Mouse (Mus musculus) hindbrain, postnatal 0 days (tissue): ENCODE results near the gene Glod4. TPM values are rescaled to one million over a fixed set of nuclear protein-coding genes. Genes with fewer than 3 reads are reported as not detected.
A peak's percentile ranks its signal among the peaks of the same experiment; 100 is the strongest.

Source experiments
- ATAC-seq: fragments of 200-750 bp; cut with Nextera tagmentation; 2 replicates; pipeline ENCODE4 v1.8.0; 2017; ENCODE audit warnings: mild to moderate bottlenecking, moderate TSS enrichment, moderate library complexity
- DNase-seq: peaks from one replicate; pipeline ENCODE4 v3.0.0-alpha.2; 2015; ENCODE audit warnings: low spot score
- H3K27ac ChIP-seq: fragments of 300-500 bp; sonication (generic); 2 replicates; pipeline ENCODE4 v1.5.1; 2014; ENCODE audit warnings: mild to moderate bottlenecking
- H3K27me3 ChIP-seq: fragments of 300-500 bp; sonication (generic); 2 replicates; pipeline ENCODE4 v1.6.1; 2014; ENCODE audit warnings: low read length, mixed read lengths; ENCODE audit not compliant: insufficient read depth
- H3K36me3 ChIP-seq: fragments of 300-500 bp; sonication (generic); 2 replicates; pipeline ENCODE4 v1.6.1; 2014; ENCODE audit warnings: low read length, mixed read lengths; ENCODE audit not compliant: insufficient read depth
- H3K4me1 ChIP-seq: fragments of 300-500 bp; sonication (generic); 2 replicates; pipeline ENCODE4 v1.6.1; 2014; ENCODE audit warnings: antibody characterized with exemption, low read length, mixed read lengths; ENCODE audit not compliant: insufficient read depth
- H3K4me2 ChIP-seq: fragments of 300-500 bp; sonication (generic); 2 replicates; pipeline ENCODE4 v1.6.1; 2014; ENCODE audit warnings: low read depth, mild to moderate bottlenecking, low read length, moderate library complexity, mixed read lengths
- H3K4me3 ChIP-seq: fragments of 300-500 bp; sonication (generic); 2 replicates; pipeline ENCODE4 v1.5.1; 2014; ENCODE audit warnings: low read length
- H3K9ac ChIP-seq: fragments of 300-500 bp; sonication (generic); replicated peaks from 2 replicates; pipeline ENCODE4 v1.6.1; 2014; ENCODE audit warnings: mild to moderate bottlenecking, low read length, moderate library complexity, mixed read lengths
- H3K9me3 ChIP-seq: fragments of 300-500 bp; sonication (generic); 2 replicates; pipeline ENCODE4 v1.6.1; 2016; ENCODE audit warnings: low read length, mixed read lengths
- CTCF ChIP-seq: IDR thresholded peaks from 2 replicates; pipeline ENCODE4 v1.5.1; 2016; ENCODE audit warnings: antibody characterized with exemption, control low read depth, low read depth
- WGBS: fragments of 180-500 bp; shearing (Covaris S2); extraction: QIAGEN DNeasy Blood & Tissue Kit; methylation state at CpG from one replicate; pipeline ENCODE4 v1.1.7; 2014; 5-methylcytosine and 5-hydroxymethylcytosine counted together
- polyA plus RNA-seq: library from polyadenylated mRNA; unstranded; fragments of >200 nt; fragmentation: Nextera tagmentation; extraction: Ambion mirVana; gene quantifications from 2 replicates; pipeline ENCODE4 v1.2.1, GENCODE M21; 2015
- total RNA-seq: library from RNA; depleted of rRNA; stranded (reverse); fragments of >200 nt; gene quantifications from 2 replicates; pipeline ENCODE4 v1.2.3, GENCODE M21; 2014

Gene Glod4
- total and polyA plus RNA-seq, 2 experiments from 2014 or later: 34.2 to 118 TPM

DNA sequence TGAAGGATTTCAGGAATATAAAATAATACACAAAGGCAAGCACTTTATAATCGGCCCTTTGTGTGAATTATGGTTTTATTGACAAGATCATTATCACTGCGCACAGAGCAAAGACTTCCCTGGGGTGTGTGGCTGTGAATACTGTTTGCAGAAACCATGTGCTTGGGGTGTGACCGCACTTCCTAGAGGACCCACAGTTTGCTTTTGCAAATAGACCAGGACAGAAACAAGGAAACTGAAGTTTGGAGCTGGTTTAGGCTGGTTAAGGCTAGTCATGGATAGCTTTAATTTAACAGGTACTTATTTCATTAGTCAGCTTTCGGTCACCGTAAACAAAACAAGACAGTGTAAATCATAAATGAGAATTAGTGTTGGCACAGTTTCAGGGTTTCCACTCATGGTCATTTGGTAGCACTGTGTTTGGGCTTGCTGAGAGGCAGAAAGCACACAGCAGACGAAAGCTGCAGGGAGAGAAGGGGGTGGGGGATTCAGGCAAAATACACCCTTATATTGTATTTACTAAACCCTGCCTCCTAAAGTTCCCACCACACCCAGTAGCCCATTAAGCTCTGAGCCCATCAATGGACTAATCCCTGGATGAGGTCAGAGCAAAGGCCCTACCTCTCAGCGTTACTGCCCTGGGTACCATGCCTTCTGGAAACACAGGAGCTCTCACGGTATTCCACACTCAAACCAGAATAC is 47.1 kb downstream of the Glod4 start:
- 56% methylated on average over 8 of the region's 8 CpGs for WGBS
- no peaks in the 10 kb centered on the region for H3K36me3 ChIP-seq
- ATAC-seq: no peak

GRCm38 (mm10) chr11:76186908-76187307 is 56.6 kb downstream of the Glod4 start:
- Histone ChIP-seq H3K4me3 (no peak overlapping the region), H3K4me2 (no peak overlapping the region), H3K9me3 (no peaks in the 10 kb centered on the region), H3K27ac (no peak overlapping the region), H3K27me3 (no peaks in the 10 kb centered on the region), H3K36me3 (no peaks in the 10 kb centered on the region), H3K9ac (no peak overlapping the region), H3K4me1 (no peaks in the 10 kb centered on the region)
- no peak for ATAC-seq
- DNase-seq: no peak
- 82% methylated on average over 6 of the region's 6 CpGs for WGBS
- 0 out of 2 replicates have a peak, but pooled peaks have one; percentile 7 for TF ChIP-seq CTCF

More for the DNA sequence above, 47.1 kb downstream of the Glod4 start:
- Histone ChIP-seq H3K27ac (0 out of 2 replicates have a peak overlapping the region, but pooled peaks have one; percentile 26), H3K4me3 (no peak overlapping the region), H3K9ac (no peak overlapping the region), H3K4me2 (no peak overlapping the region), H3K9me3 (no peaks in the 10 kb centered on the region), H3K27me3 (no peaks in the 10 kb centered on the region), H3K4me1 (peaks cover 2% of the 10 kb centered on the region; the same call in 1 of the 2 replicates)
- no peak for DNase-seq
- TF ChIP-seq CTCF: no peak

GRCm38 (mm10) chr11:76183745-76184144 is 59.8 kb downstream of the Glod4 start:
- H3K4me1 ChIP-seq: no peaks in the 10 kb centered on the region
- TF ChIP-seq CTCF: no peak
- H3K27ac ChIP-seq: no peak overlapping the region
- WGBS: 87% methylated on average over 4 of the region's 4 CpGs
- no peak overlapping the region for H3K9ac ChIP-seq
- no peaks in the 10 kb centered on the region for H3K9me3 ChIP-seq
- ATAC-seq (no peak), DNase-seq (no peak)
- no peak overlapping the region for H3K4me2 ChIP-seq
- H3K27me3 ChIP-seq: no peaks in the 10 kb centered on the region
- H3K4me3 ChIP-seq: no peak overlapping the region
- no peaks in the 10 kb centered on the region for H3K36me3 ChIP-seq

DNA sequence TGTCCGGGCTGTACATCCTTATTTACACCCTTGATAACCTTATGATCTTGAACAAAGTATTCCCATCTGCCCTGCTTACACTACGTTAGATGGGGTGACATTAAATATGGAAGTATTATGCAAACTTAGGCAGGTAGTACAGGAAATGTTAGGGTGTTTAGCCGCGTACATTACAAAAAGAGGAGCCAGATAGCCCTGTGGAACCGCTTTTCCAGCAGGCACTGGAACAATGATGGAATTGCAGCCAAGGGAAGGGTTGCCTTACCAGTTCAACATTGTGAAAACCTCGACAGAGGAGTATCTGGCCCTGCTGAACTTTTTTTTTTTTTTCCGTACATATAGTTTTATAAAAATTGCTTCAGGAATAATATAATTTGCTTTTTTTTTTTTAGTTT is 63.4 kb downstream of the Glod4 start:
- WGBS: 19% methylated on average over 7 of the region's 7 CpGs
- ATAC-seq (no peak), DNase-seq (no peak)
- Histone ChIP-seq H3K9me3 (no peaks in the 10 kb centered on the region), H3K4me2 (peak overlapping the region; percentile 91), H3K4me3 (peak overlapping the region; percentile 88), H3K27ac (peak overlapping the region; percentile 89), H3K4me1 (no peaks in the 10 kb centered on the region), H3K36me3 (no peaks in the 10 kb centered on the region), H3K9ac (peak overlapping the region; percentile 81), H3K27me3 (no peaks in the 10 kb centered on the region)
- no peak for TF ChIP-seq CTCF

GRCm38 (mm10) chr11:76179495-76180145 is 63.9 kb downstream of the Glod4 start, which contains the start of the genes Vps53 and Fam57a:
Gene Vps53, minus strand, starts transcription at chr11:76179647.
Gene Fam57a, plus strand, starts transcription at chr11:76179671.
- under 1% methylated on average over 37 of the region's 37 CpGs for WGBS
- no peaks in the 10 kb centered on the region for H3K36me3 ChIP-seq

DNA sequence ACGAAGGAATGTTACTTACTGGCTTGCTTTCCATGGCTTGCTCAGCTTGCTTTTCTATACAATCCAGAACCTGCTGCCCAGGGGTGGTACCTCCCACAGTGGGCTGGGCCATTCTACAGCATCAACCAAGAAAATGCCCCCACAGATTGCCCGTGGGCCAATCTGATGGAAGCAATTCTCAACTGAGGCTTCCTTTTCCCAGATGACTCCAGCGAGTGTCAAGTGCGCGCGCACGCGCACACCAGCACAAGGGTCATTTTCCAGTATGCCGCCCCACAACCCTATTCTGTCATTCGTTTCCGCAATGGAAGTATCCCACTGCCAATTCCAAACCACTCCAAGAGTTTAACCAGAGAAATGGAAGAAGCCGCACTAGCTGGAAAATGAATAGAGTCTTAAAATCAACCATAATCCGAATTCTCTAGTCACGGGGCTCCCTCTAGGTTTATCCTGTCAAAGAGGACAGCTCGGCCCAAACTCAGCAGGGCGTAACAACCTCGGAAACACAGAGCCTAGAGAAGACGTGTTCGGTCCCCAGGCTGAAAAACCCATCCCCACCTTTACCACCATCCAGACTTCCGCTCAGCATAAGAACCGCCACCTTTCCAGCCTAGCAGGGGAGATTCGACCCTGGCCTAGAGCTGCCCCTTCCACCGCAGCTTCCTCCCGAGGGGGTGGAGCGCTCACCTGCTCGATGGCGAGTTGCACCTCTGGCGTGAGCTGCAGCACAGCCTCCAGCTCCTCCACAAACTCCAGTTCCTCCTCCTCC is 64.6 kb downstream of the Glod4 start:
- no peak for TF ChIP-seq CTCF
- H3K4me1 ChIP-seq: no peaks in the 10 kb centered on the region
- H3K27ac ChIP-seq: peak overlapping the region; percentile 89
- DNase-seq (peak; percentile 81), ATAC-seq (peak; percentile 81)
- 0 out of 2 replicates have a peak, but pooled peaks cover 2% of the 10 kb centered on the region for H3K36me3 ChIP-seq
- WGBS: 2% methylated on average over 28 of the region's 28 CpGs
- peak overlapping the region; percentile 88 for H3K4me3 ChIP-seq
- H3K4me2 ChIP-seq: peak overlapping the region; percentile 91
- no peaks in the 10 kb centered on the region for H3K9me3 ChIP-seq
- peak overlapping the region; percentile 81 for H3K9ac ChIP-seq
- no peaks in the 10 kb centered on the region for H3K27me3 ChIP-seq

More at GRCm38 (mm10) chr11:76179495-76180145, 63.9 kb downstream of the Glod4 start, which contains the start of the genes Vps53 and Fam57a:
- peak; percentile 94 for ATAC-seq
- H3K4me1 ChIP-seq: no peaks in the 10 kb centered on the region
- peak within 1 kb of the TSS; percentile 88 for H3K4me3 ChIP-seq
- H3K9me3 ChIP-seq: no peaks in the 10 kb centered on the region
- no peaks in the 10 kb centered on the region for H3K27me3 ChIP-seq
- peak; percentile 94 for DNase-seq
- H3K27ac ChIP-seq: peak within 1 kb of the TSS; percentile 89
- H3K9ac ChIP-seq: peak within 1 kb of the TSS; percentile 81
- H3K4me2 ChIP-seq: peak within 1 kb of the TSS; percentile 91
- peak; percentile 7; the same call in 1 of the 2 replicates for TF ChIP-seq CTCF
